Mouse (Mus musculus) myocyte (in vitro differentiated cells): ENCODE data around the gene Tmem178.

Source experiments
- E2F4 ChIP-seq: IDR thresholded peaks from one replicate; pipeline ENCODE4 v1.6.1; 2011; ENCODE audit warnings: mild to moderate bottlenecking, control low read depth, moderate library complexity; ENCODE audit not compliant: insufficient read depth
- MAX ChIP-seq: IDR thresholded peaks from one replicate; pipeline ENCODE4 v1.6.1; 2011; ENCODE audit warnings: low read depth, mild to moderate bottlenecking, control low read depth
- POLR2A ChIP-seq: IDR thresholded peaks from one replicate; pipeline ENCODE4 v1.6.1; 2011; ENCODE audit warnings: low read depth, mild to moderate bottlenecking, control low read depth, moderate library complexity; ENCODE audit not compliant: insufficient read length
- SRF ChIP-seq: IDR thresholded peaks from one replicate; pipeline ENCODE4 v1.6.1; 2011; ENCODE audit warnings: low read depth; ENCODE audit not compliant: control insufficient read depth, insufficient read length
- TCF12 ChIP-seq: IDR thresholded peaks from one replicate; pipeline ENCODE4 v1.6.1; 2011; ENCODE audit warnings: mild to moderate bottlenecking, control low read depth; ENCODE audit not compliant: poor library complexity, insufficient read depth, severe bottlenecking
- USF1 ChIP-seq: IDR thresholded peaks from one replicate; pipeline ENCODE4 v1.6.1; 2011; ENCODE audit warnings: low read depth, mild to moderate bottlenecking, control low read depth, moderate library complexity

DNA sequence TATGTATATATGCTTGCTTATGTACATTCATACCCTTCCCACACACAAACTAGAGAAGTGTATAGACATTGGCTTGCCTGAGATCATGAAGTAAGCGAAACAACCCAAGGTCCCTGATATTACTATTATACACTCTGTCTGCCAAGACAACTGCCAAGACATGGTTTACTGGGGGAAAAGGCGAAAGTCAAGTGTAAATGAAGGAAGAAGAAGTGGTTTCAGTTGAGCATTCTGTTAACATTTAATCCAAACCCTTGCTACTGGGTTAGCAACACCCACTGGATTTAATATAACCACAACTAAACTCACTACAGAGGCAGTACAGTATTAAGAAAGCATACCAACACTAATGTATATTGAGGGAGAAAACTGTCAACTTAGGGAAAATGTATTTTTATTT, 28.8 kb upstream of the Tmem178 start:
- TF ChIP-seq SRF (no peak), E2F4 (no peak), USF1 (no peak), POLR2A (no peak), MAX (no peak), TCF12 (no peak)
